8 mouse cellular contexts compared by ENCODE assay signal in genomic region chr11:117987968-117988367, GRCm38 (mm10). TPM values are rescaled to one million over a fixed set of nuclear protein-coding genes. Genes with fewer than 3 reads are reported as not detected.
DNase-seq lines count a peak whose midpoint lies in the region; ATAC-seq lines count a peak whose summit lies in the region.

No protein-coding gene starts in this region.

- peaks cover 63% of the 10 kb centered on the region for H3K4me1 ChIP-seq in heart, embryonic 13.5 days
- H3K4me1 ChIP-seq in embryonic facial prominence, embryonic 15.5 days: peaks cover 42% of the 10 kb centered on the region
- peaks cover 54% of the 10 kb centered on the region for H3K4me1 ChIP-seq in kidney, embryonic 15.5 days
- H3K4me1 ChIP-seq in midbrain, embryonic 12.5 days: peaks cover 59% of the 10 kb centered on the region

- H3K9me3 ChIP-seq in heart, embryonic 13.5 days: no peaks in the 10 kb centered on the region
- no peaks in the 10 kb centered on the region for H3K9me3 ChIP-seq in embryonic facial prominence, embryonic 15.5 days (replicated peaks)
- H3K9me3 ChIP-seq in kidney, embryonic 15.5 days (replicated peaks): no peaks in the 10 kb centered on the region
- H3K9me3 ChIP-seq in midbrain, embryonic 12.5 days: no peaks in the 10 kb centered on the region

- H3K36me3 ChIP-seq in heart, embryonic 13.5 days: no peaks in the 10 kb centered on the region
- H3K36me3 ChIP-seq in embryonic facial prominence, embryonic 15.5 days: no peaks in the 10 kb centered on the region
- H3K36me3 ChIP-seq in kidney, embryonic 15.5 days: no peaks in the 10 kb centered on the region
- H3K36me3 ChIP-seq in midbrain, embryonic 12.5 days: no peaks in the 10 kb centered on the region

- H3K4me2 ChIP-seq in heart, embryonic 13.5 days: peak overlapping the region; percentile 90
- H3K4me2 ChIP-seq in embryonic facial prominence, embryonic 15.5 days (replicated peaks): peak overlapping the region; percentile 88
- peak overlapping the region; percentile 90 for H3K4me2 ChIP-seq in kidney, embryonic 15.5 days
- peak overlapping the region; percentile 87 for H3K4me2 ChIP-seq in midbrain, embryonic 12.5 days (replicated peaks)

- peak overlapping the region; percentile 93 for H3K9ac ChIP-seq in heart, embryonic 13.5 days
- H3K9ac ChIP-seq in embryonic facial prominence, embryonic 15.5 days: peak overlapping the region; percentile 93; the same call in 1 of the 2 replicates
- peak overlapping the region; percentile 88; the same call in 1 of the 2 replicates for H3K9ac ChIP-seq in kidney, embryonic 15.5 days
- peak overlapping the region; percentile 96; the same call in 1 of the 2 replicates for H3K9ac ChIP-seq in midbrain, embryonic 12.5 days (replicated peaks)

- no peak overlapping the region for H3K27ac ChIP-seq in heart, embryonic 13.5 days (replicated peaks)
- no peak overlapping the region for H3K27ac ChIP-seq in embryonic facial prominence, embryonic 15.5 days (replicated peaks)
- no peak overlapping the region for H3K27ac ChIP-seq in kidney, embryonic 15.5 days
- no peak overlapping the region for H3K27ac ChIP-seq in midbrain, embryonic 12.5 days (replicated peaks)

- H3K27me3 ChIP-seq in heart, embryonic 13.5 days (replicated peaks): no peaks in the 10 kb centered on the region
- no peaks in the 10 kb centered on the region for H3K27me3 ChIP-seq in embryonic facial prominence, embryonic 15.5 days
- no peaks in the 10 kb centered on the region for H3K27me3 ChIP-seq in kidney, embryonic 15.5 days
- H3K27me3 ChIP-seq in midbrain, embryonic 12.5 days: no peaks in the 10 kb centered on the region

- DNase-seq in heart, adult 9 months (ENCODE audit: low spot score in 2 of 2): no peak
- no peak for DNase-seq in natural killer cell, adult 2 months (ENCODE audit: low spot score in 2 of 2)
- no peak for DNase-seq in layer of hippocampus, adult 18-20 months (ENCODE audit: low spot score in 2 of 2)
- DNase-seq in cerebellum, adult 11 months: no peak

- 58% methylated on average over 4 of the region's 4 CpGs for WGBS in heart, embryonic 13.5 days
- 67% methylated on average over 4 of the region's 4 CpGs for WGBS in embryonic facial prominence, embryonic 15.5 days
- WGBS in kidney, embryonic 15.5 days: 62% methylated on average over 4 of the region's 4 CpGs
- WGBS in midbrain, embryonic 12.5 days: 76% methylated on average over 4 of the region's 4 CpGs

- peak overlapping the region; percentile 96 for H3K4me3 ChIP-seq in heart, embryonic 13.5 days
- H3K4me3 ChIP-seq in embryonic facial prominence, embryonic 15.5 days (replicated peaks): peak overlapping the region; percentile 99
- H3K4me3 ChIP-seq in kidney, embryonic 15.5 days (replicated peaks): peak overlapping the region; percentile 95
- H3K4me3 ChIP-seq in midbrain, embryonic 12.5 days: peak overlapping the region; percentile 100

- ATAC-seq in heart, embryonic 13.5 days (ENCODE audit: extremely low read depth, insufficient number of reproducible peaks, low FRiP score, low TSS enrichment): no peak
- ATAC-seq in embryonic facial prominence, embryonic 15.5 days (ENCODE audit: insufficient number of reproducible peaks, low FRiP score, low TSS enrichment, low read depth): no peak
- no peak for ATAC-seq in kidney, embryonic 15.5 days (replicated peaks; ENCODE audit: low FRiP score)
- ATAC-seq in midbrain, embryonic 12.5 days (ENCODE audit: low FRiP score, low read depth): no peak

RNA-seq across cellular contexts. Expression of gene Pgs1, which starts 1.9 kb away (rescaled TPM):
- 25.7 and 26.6 TPM in 2 replicates for polyA plus RNA-seq in heart, embryonic 13.5 days (2015; fragmentation: Nextera tagmentation; extraction: Ambion mirVana)
- polyA plus RNA-seq in embryonic facial prominence, embryonic 15.5 days (2015; fragmentation: Nextera tagmentation; extraction: Ambion mirVana): 39.9 and 41.2 TPM in 2 replicates
- 34.1 and 38.9 TPM in 2 replicates for polyA plus RNA-seq in kidney, embryonic 15.5 days (2015; fragmentation: Nextera tagmentation; extraction: Ambion mirVana)
- 47.5 and 48.9 TPM in 2 replicates for polyA plus RNA-seq in midbrain, embryonic 12.5 days (2016; fragmentation: Nextera tagmentation; extraction: Ambion mirVana)
- total RNA-seq in layer of hippocampus, adult 18-20 months (2021): 10 to 100 TPM; 78.8 to 81.7 TPM

RNA-seq across cellular contexts. Expression of gene Socs3, which starts 18.1 kb away (rescaled TPM):
- 4.9 and 8.5 TPM in 2 replicates for polyA plus RNA-seq in heart, embryonic 13.5 days (2015; fragmentation: Nextera tagmentation; extraction: Ambion mirVana)
- polyA plus RNA-seq in embryonic facial prominence, embryonic 15.5 days (2015; fragmentation: Nextera tagmentation; extraction: Ambion mirVana): 20.8 and 21.2 TPM in 2 replicates
- polyA plus RNA-seq in kidney, embryonic 15.5 days (2015; fragmentation: Nextera tagmentation; extraction: Ambion mirVana): 14.1 and 15.2 TPM in 2 replicates
- 10.7 and 13.2 TPM in 2 replicates for polyA plus RNA-seq in midbrain, embryonic 12.5 days (2016; fragmentation: Nextera tagmentation; extraction: Ambion mirVana)
- total RNA-seq in layer of hippocampus, adult 18-20 months (2021): 1 to 10 TPM; 1.0 to 1.3 TPM
